ENCODE assay signal across 16 mouse cellular contexts in the genomic region with DNA sequence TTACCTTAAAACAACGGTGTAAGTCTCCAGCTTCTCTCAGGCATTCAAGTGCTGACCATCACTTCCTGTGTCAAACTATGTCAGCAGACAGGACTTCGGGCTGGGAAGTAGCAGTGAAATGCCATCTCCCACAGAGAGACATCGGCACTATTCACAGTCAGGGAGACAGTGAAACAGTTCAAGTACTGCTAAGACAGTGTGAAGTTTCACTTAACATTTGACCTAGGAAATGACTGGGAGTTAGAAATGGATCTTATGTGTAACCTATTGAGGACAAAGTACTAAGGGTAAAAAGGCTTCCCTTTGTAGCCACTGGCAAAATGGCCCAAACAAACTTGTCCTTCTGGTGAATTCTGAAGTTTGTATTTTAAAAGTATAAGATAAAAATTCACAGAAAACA.
"Had no signal": no experiment of that assay in that cellular context is flagged by ENCODE, and none has a peak within 500 bp of the region (broad histone marks: within the 10 kb centered on the region; RNA-seq: fewer than 3 reads in every experiment).

No protein-coding gene starts in this region.

- H3K4me1 ChIP-seq: lung, embryonic 15.5 days; megakaryocyte, embryonic 14.5 days; midbrain, embryonic 13.5 days; midbrain, embryonic 15.5 days; neural tube, embryonic 12.5 days; stomach, embryonic 15.5 days had no signal

- H3K27me3 ChIP-seq: lung, embryonic 15.5 days; megakaryocyte, embryonic 14.5 days; midbrain, embryonic 13.5 days; midbrain, embryonic 15.5 days; neural tube, embryonic 12.5 days; stomach, embryonic 15.5 days had no signal

- H3K4me2 ChIP-seq: lung, embryonic 15.5 days; midbrain, embryonic 11.5 days; midbrain, embryonic 13.5 days; midbrain, embryonic 15.5 days; neural tube, embryonic 12.5 days; stomach, embryonic 15.5 days had no signal

- H3K27ac ChIP-seq: lung, embryonic 15.5 days; macrophage; midbrain, embryonic 13.5 days; midbrain, embryonic 15.5 days; neural tube, embryonic 12.5 days; stomach, embryonic 15.5 days; stomach, postnatal 0 days had no signal

- DNase-seq: lung, postnatal 14 days; lung, postnatal 36 days; right cerebral cortex, postnatal 14 days; thymus, adult 2 months; thymus, postnatal 25 days; thymus, postnatal 4 days had no signal

- H3K9me3 ChIP-seq: lung, embryonic 15.5 days; megakaryocyte, embryonic 14.5 days; midbrain, embryonic 13.5 days; midbrain, embryonic 15.5 days; neural tube, embryonic 12.5 days; stomach, embryonic 15.5 days had no signal

- ATAC-seq: lung, postnatal 0 days; midbrain, embryonic 13.5 days; midbrain, embryonic 15.5 days had no signal

- H3K9ac ChIP-seq: lung, embryonic 15.5 days; midbrain, embryonic 13.5 days; midbrain, embryonic 15.5 days; neural tube, embryonic 12.5 days; stomach, embryonic 15.5 days had no signal

- H3K4me3 ChIP-seq: lung, embryonic 15.5 days; megakaryocyte, embryonic 14.5 days; midbrain, embryonic 13.5 days; midbrain, embryonic 15.5 days; neural tube, embryonic 12.5 days; stomach, embryonic 15.5 days had no signal
